Mouse (Mus musculus) heart, postnatal 0 days (tissue): Measurements from ENCODE around the gene Sema3b. TPM values are rescaled to one million over a fixed set of nuclear protein-coding genes. Genes with fewer than 3 reads are reported as not detected.

Experiments
- ATAC-seq: fragments of 200-750 bp; cut with Nextera tagmentation; 2 replicates; pipeline ENCODE4 v1.8.0; 2017; ENCODE audit warnings: low read depth, moderate number of reproducible peaks, moderate library complexity; ENCODE audit not compliant: insufficient read depth
- DNase-seq: peaks from one replicate; pipeline ENCODE4 v3.0.0-alpha.2; 2016; ENCODE audit warnings: low spot score
- H3K27ac ChIP-seq: fragments of 300-500 bp; sonication (generic); 2 replicates; pipeline ENCODE4 v1.5.1; 2014; ENCODE audit warnings: low read depth, mild to moderate bottlenecking
- H3K27me3 ChIP-seq: fragments of 300-500 bp; sonication (generic); 2 replicates; pipeline ENCODE4 v1.6.1; 2014; ENCODE audit warnings: low read length, mixed read lengths; ENCODE audit not compliant: control insufficient read depth, insufficient read depth
- H3K36me3 ChIP-seq: fragments of 300-500 bp; sonication (generic); replicated peaks from 2 replicates; pipeline ENCODE4 v1.6.1; 2014; ENCODE audit warnings: low read length, mixed read lengths; ENCODE audit not compliant: control insufficient read depth, insufficient read depth
- H3K4me1 ChIP-seq: fragments of 300-500 bp; sonication (generic); 2 replicates; pipeline ENCODE4 v1.6.1; 2014; ENCODE audit warnings: antibody characterized with exemption; ENCODE audit not compliant: control insufficient read depth, insufficient read depth
- H3K4me2 ChIP-seq: fragments of 300-500 bp; sonication (generic); 2 replicates; pipeline ENCODE4 v1.6.1; 2014; ENCODE audit warnings: low read depth, mild to moderate bottlenecking, low read length, moderate library complexity
- H3K4me3 ChIP-seq: fragments of 300-500 bp; sonication (generic); 2 replicates; pipeline ENCODE4 v1.5.1; 2014; ENCODE audit warnings: low read depth, low read length
- H3K9ac ChIP-seq: fragments of 300-500 bp; sonication (generic); replicated peaks from 2 replicates; pipeline ENCODE4 v1.6.1; 2014; ENCODE audit warnings: low read depth, low read length, mixed read lengths
- H3K9me3 ChIP-seq: fragments of 300-500 bp; sonication (generic); replicated peaks from 2 replicates; pipeline ENCODE4 v1.6.1; 2016; ENCODE audit warnings: low read length; ENCODE audit not compliant: control insufficient read depth
- CTCF ChIP-seq: IDR thresholded peaks from 2 replicates; pipeline ENCODE4 v1.5.1; 2016; ENCODE audit warnings: antibody characterized with exemption, control low read depth, low read depth
- EP300 ChIP-seq: IDR thresholded peaks from 2 replicates; pipeline ENCODE4 v1.6.1; 2016; ENCODE audit warnings: antibody characterized with exemption, low read depth
- WGBS: fragments of 180-500 bp; shearing (Covaris S2); extraction: QIAGEN DNeasy Blood & Tissue Kit; methylation state at CpG from one replicate; pipeline ENCODE4 v1.1.7; 2014; 5-methylcytosine and 5-hydroxymethylcytosine counted together
- polyA plus RNA-seq: library from polyadenylated mRNA; unstranded; fragments of >200 nt; fragmentation: Nextera tagmentation; extraction: Ambion mirVana; gene quantifications from 2 replicates; pipeline ENCODE4 v1.2.1, GENCODE M21; 2015
- total RNA-seq: library from RNA; depleted of rRNA; stranded (reverse); fragments of >200 nt; gene quantifications from 2 replicates; pipeline ENCODE4 v1.2.3, GENCODE M21; 2014; ENCODE audit warnings: low replicate concordance

Sema3b gene
- total and polyA plus RNA-seq, 2 experiments from 2014 or later, result 8.9 to 34.9 TPM

- DNase-seq (no peak), ATAC-seq (no peak)
- H3K4me2 ChIP-seq, result no peak overlapping the region
- H3K4me3 ChIP-seq, result no peak overlapping the region
- 26% methylated on average over 12 of the region's 12 CpGs for WGBS
- H3K27me3 ChIP-seq, result no peaks in the 10 kb centered on the region
- no peaks in the 10 kb centered on the region for H3K4me1 ChIP-seq
- H3K9me3 ChIP-seq, result no peaks in the 10 kb centered on the region
- no peaks in the 10 kb centered on the region for H3K36me3 ChIP-seq
- H3K9ac ChIP-seq, result no peak overlapping the region
- no peak for TF ChIP-seq CTCF
- no peak for TF ChIP-seq EP300
- H3K27ac ChIP-seq, result no peak overlapping the region
Observed at GRCm38 (mm10) chr9:107650708-107651481, 41.9 kb upstream of the Sema3b start.

- Histone ChIP-seq H3K4me2 (no peak overlapping the region), H3K27ac (no peak overlapping the region), H3K4me3 (no peak overlapping the region), H3K36me3 (no peaks in the 10 kb centered on the region), H3K4me1 (no peaks in the 10 kb centered on the region), H3K9me3 (no peaks in the 10 kb centered on the region), H3K9ac (no peak overlapping the region), H3K27me3 (no peaks in the 10 kb centered on the region)
- no peak for ATAC-seq
- DNase-seq, result no peak
- 73% methylated on average over 7 of the region's 7 CpGs for WGBS
- TF ChIP-seq CTCF (no peak), EP300 (no peak)
Observed at GRCm38 (mm10) chr9:107650225-107650624, 41.2 kb upstream of the Sema3b start.

GRCm38 (mm10) chr9:107648767-107649166, 39.7 kb upstream of the Sema3b start:
- Histone ChIP-seq H3K9ac (no peak overlapping the region), H3K4me1 (no peaks in the 10 kb centered on the region), H3K36me3 (no peaks in the 10 kb centered on the region), H3K4me3 (no peak overlapping the region), H3K4me2 (no peak overlapping the region), H3K9me3 (no peaks in the 10 kb centered on the region), H3K27ac (no peak overlapping the region), H3K27me3 (no peaks in the 10 kb centered on the region)
- DNase-seq (no peak), ATAC-seq (no peak)
- TF ChIP-seq CTCF (no peak), EP300 (no peak)
- WGBS, result 41% methylated on average over 3 of the region's 3 CpGs

- H3K9ac ChIP-seq, result no peak overlapping the region
- no peak for TF ChIP-seq EP300
- TF ChIP-seq CTCF, result peak; percentile 19; the same call in 1 of the 2 replicates
- H3K4me3 ChIP-seq, result no peak overlapping the region
- 74% methylated on average over 6 of the region's 6 CpGs for WGBS
- no peaks in the 10 kb centered on the region for H3K9me3 ChIP-seq
- no peak overlapping the region for H3K27ac ChIP-seq
- no peak overlapping the region for H3K4me2 ChIP-seq
- no peaks in the 10 kb centered on the region for H3K27me3 ChIP-seq
- no peaks in the 10 kb centered on the region for H3K36me3 ChIP-seq
- DNase-seq (no peak), ATAC-seq (no peak)
- H3K4me1 ChIP-seq, result no peaks in the 10 kb centered on the region
Observed at GRCm38 (mm10) chr9:107646975-107647374, 37.9 kb upstream of the Sema3b start.

GRCm38 (mm10) chr9:107645577-107645976, 36.5 kb upstream of the Sema3b start:
- Histone ChIP-seq H3K27ac (no peak overlapping the region), H3K9ac (no peak overlapping the region), H3K4me1 (no peaks in the 10 kb centered on the region), H3K4me2 (no peak overlapping the region), H3K4me3 (no peak overlapping the region), H3K9me3 (no peaks in the 10 kb centered on the region), H3K27me3 (no peaks in the 10 kb centered on the region), H3K36me3 (no peaks in the 10 kb centered on the region)
- 12% methylated on average over 5 of the region's 5 CpGs for WGBS
- ATAC-seq (peak; percentile 56; the same call in 1 of the 2 replicates), DNase-seq (peak; percentile 39)
- TF ChIP-seq EP300, result no peak
- TF ChIP-seq CTCF, result peak; percentile 96

GRCm38 (mm10) chr9:107645153-107645510, 36.1 kb upstream of the Sema3b start:
- Histone ChIP-seq H3K4me1 (no peaks in the 10 kb centered on the region), H3K36me3 (no peaks in the 10 kb centered on the region), H3K27ac (no peak overlapping the region), H3K4me2 (peak overlapping the region; percentile 60), H3K27me3 (no peaks in the 10 kb centered on the region), H3K4me3 (no peak overlapping the region), H3K9me3 (no peaks in the 10 kb centered on the region), H3K9ac (no peak overlapping the region)
- TF ChIP-seq EP300, result no peak
- ATAC-seq (no peak), DNase-seq (no peak)
- 44% methylated on average over 7 of the region's 7 CpGs for WGBS
